Mouse (Mus musculus) heart, embryonic 10.5 days (tissue): Measurements from ENCODE around the gene Olfr1245. TPM values are rescaled to one million over a fixed set of nuclear protein-coding genes. Genes with fewer than 3 reads are reported as not detected.
"Not testable (repeated sequence)": the region's sequence is repeated elsewhere in the genome, so short reads cannot be mapped to it uniquely, and the experiment has no call there.

Experiments used
- DNase-seq: peaks from one replicate; pipeline ENCODE4 v3.0.0-alpha.2; 2017; ENCODE audit warnings: low spot score
- H3K27ac ChIP-seq: fragments of 300-500 bp; sonication (generic); 2 replicates; pipeline ENCODE4 v1.5.1; 2016; ENCODE audit warnings: mild to moderate bottlenecking
- H3K27me3 ChIP-seq: fragments of 300-500 bp; sonication (generic); 2 replicates; pipeline ENCODE4 v1.6.1; 2016; ENCODE audit warnings: mild to moderate bottlenecking; ENCODE audit not compliant: poor library complexity, insufficient read depth, severe bottlenecking
- H3K36me3 ChIP-seq: fragments of 300-500 bp; sonication (generic); 2 replicates; pipeline ENCODE4 v1.6.1; 2016; ENCODE audit warnings: mild to moderate bottlenecking, moderate library complexity
- H3K4me1 ChIP-seq: fragments of 300-500 bp; sonication (generic); 2 replicates; pipeline ENCODE4 v1.6.1; 2016; ENCODE audit warnings: mild to moderate bottlenecking
- H3K4me3 ChIP-seq: fragments of 300-500 bp; sonication (generic); 2 replicates; pipeline ENCODE4 v1.5.1; 2016; ENCODE audit warnings: mild to moderate bottlenecking, moderate library complexity
- H3K9me3 ChIP-seq: fragments of 300-500 bp; sonication (generic); 2 replicates; pipeline ENCODE4 v1.6.1; 2016; ENCODE audit warnings: mild to moderate bottlenecking, moderate library complexity
- WGBS: fragments of 180-500 bp; shearing (Covaris S2); methylation state at CpG from one replicate; pipeline ENCODE4 v1.1.7; 2016; 5-methylcytosine and 5-hydroxymethylcytosine counted together
- polyA plus RNA-seq: library from polyadenylated mRNA; unstranded; fragments of >200 nt; fragmentation: Nextera tagmentation; extraction: Ambion mirVana; gene quantifications from 2 replicates; pipeline ENCODE4 v1.2.1, GENCODE M21; 2016

Gene Olfr1245
- not detected in 2 replicates for polyA plus RNA-seq

- Histone ChIP-seq H3K36me3 (no peaks in the 10 kb centered on the region), H3K27ac (no peak within 1 kb of the TSS), H3K4me3 (no peak within 1 kb of the TSS), H3K9me3 (no peaks in the 10 kb centered on the region), H3K27me3 (no peaks in the 10 kb centered on the region), H3K4me1 (no peaks in the 10 kb centered on the region)
- 84% methylated on average over 1 of the region's 1 CpGs for WGBS
- DNase-seq = no peak
Measured at GRCm38 (mm10) chr2:89578347-89578746, at the start of gene Olfr1245. TSS of gene Olfr1245 (minus strand) at chr2:89578447.

- H3K27ac ChIP-seq, H3K4me1 ChIP-seq, H3K4me3 ChIP-seq, H3K9me3 ChIP-seq, DNase-seq, H3K27me3 ChIP-seq, H3K36me3 ChIP-seq: not testable (repeated sequence)
- 88% methylated on average over 1 of the region's 1 CpGs for WGBS
Measured at GRCm38 (mm10) chr2:89618145-89618544, 39.9 kb upstream of the Olfr1245 start, which contains the start of gene Olfr1248. TSS of gene Olfr1248 (minus strand) at chr2:89618245.

GRCm38 (mm10) chr2:89614030-89614429 lies 35.8 kb upstream of the Olfr1245 start, which contains the start of gene Olfr1247:
TSS of gene Olfr1247 (minus strand) at chr2:89614130.
- Histone ChIP-seq H3K27ac (no peak within 1 kb of the TSS), H3K4me3 (no peak within 1 kb of the TSS), H3K9me3 (no peaks in the 10 kb centered on the region), H3K27me3 (no peaks in the 10 kb centered on the region), H3K36me3 (no peaks in the 10 kb centered on the region), H3K4me1 (no peaks in the 10 kb centered on the region)
- no peak for DNase-seq
- WGBS = 86% methylated on average over 2 of the region's 2 CpGs

GRCm38 (mm10) chr2:89593057-89593456 lies 14.8 kb upstream of the Olfr1245 start, which contains the start of gene Olfr1246:
TSS of gene Olfr1246 (minus strand) at chr2:89593157.
- WGBS = 74% methylated on average over 2 of the region's 2 CpGs
- Histone ChIP-seq H3K36me3 (no peaks in the 10 kb centered on the region), H3K4me3 (no peak within 1 kb of the TSS), H3K4me1 (no peaks in the 10 kb centered on the region), H3K9me3 (no peaks in the 10 kb centered on the region), H3K27ac (no peak within 1 kb of the TSS), H3K27me3 (no peaks in the 10 kb centered on the region)
- DNase-seq = no peak

GRCm38 (mm10) chr2:89562706-89563105 lies 15.5 kb downstream of the Olfr1245 start:
- not testable (repeated sequence) for H3K27me3 ChIP-seq, H3K27ac ChIP-seq, H3K4me1 ChIP-seq, DNase-seq, H3K4me3 ChIP-seq, H3K9me3 ChIP-seq, H3K36me3 ChIP-seq
- 54% methylated on average over 2 of the region's 2 CpGs for WGBS

- no peak overlapping the region for H3K4me3 ChIP-seq
- H3K27me3 ChIP-seq = no peaks in the 10 kb centered on the region
- DNase-seq = no peak
- WGBS = 50% methylated on average over 2 of the region's 2 CpGs
- no peaks in the 10 kb centered on the region for H3K4me1 ChIP-seq
- 0 out of 2 replicates have a peak, but pooled peaks cover 2% of the 10 kb centered on the region for H3K9me3 ChIP-seq
- H3K27ac ChIP-seq = no peak overlapping the region
- no peaks in the 10 kb centered on the region for H3K36me3 ChIP-seq
Measured at GRCm38 (mm10) chr2:89544516-89544915, 33.7 kb downstream of the Olfr1245 start.

- H3K9me3 ChIP-seq = no peaks in the 10 kb centered on the region
- WGBS = 65% methylated on average over 1 of the region's 1 CpGs
- H3K4me1 ChIP-seq = no peaks in the 10 kb centered on the region
- no peaks in the 10 kb centered on the region for H3K27me3 ChIP-seq
- no peak overlapping the region for H3K27ac ChIP-seq
- DNase-seq = no peak
- no peak overlapping the region for H3K4me3 ChIP-seq
- H3K36me3 ChIP-seq = no peaks in the 10 kb centered on the region
Measured at GRCm38 (mm10) chr2:89539923-89540322, 38.3 kb downstream of the Olfr1245 start.

GRCm38 (mm10) chr2:89531387-89531786 lies 46.9 kb downstream of the Olfr1245 start, which contains the start of gene Olfr1243:
TSS of gene Olfr1243 (minus strand) at chr2:89531487.
- Histone ChIP-seq H3K4me1 (no peaks in the 10 kb centered on the region), H3K27ac (no peak within 1 kb of the TSS), H3K4me3 (no peak within 1 kb of the TSS), H3K9me3 (no peaks in the 10 kb centered on the region), H3K36me3 (no peaks in the 10 kb centered on the region), H3K27me3 (no peaks in the 10 kb centered on the region)
- WGBS = 86% methylated on average over 1 of the region's 1 CpGs
- DNase-seq = no peak

Other genes with a start within 250 kb of the Olfr1245 start
- gene Olfr1232, start 248.8 kb downstream of the Olfr1245 start, polyA plus RNA-seq = not detected in 2 replicates
- gene Olfr1233, start 236.0 kb downstream of the Olfr1245 start, polyA plus RNA-seq = not detected in 2 replicates
- gene Olfr1234, start 213.6 kb downstream of the Olfr1245 start, polyA plus RNA-seq = not detected in 2 replicates
- not detected in 2 replicates for gene Olfr1238, start 168.8 kb downstream of the Olfr1245 start, polyA plus RNA-seq
- gene Olfr1239, start 158.0 kb downstream of the Olfr1245 start, polyA plus RNA-seq = not detected in 2 replicates
- gene Olfr1240, start 135.4 kb downstream of the Olfr1245 start, polyA plus RNA-seq = not detected in 2 replicates
- gene Olfr1241, start 91.3 kb downstream of the Olfr1245 start, polyA plus RNA-seq = not detected in 2 replicates
- not detected in 2 replicates for gene Olfr1242, start 80.1 kb downstream of the Olfr1245 start, polyA plus RNA-seq
- gene Olfr1243, start 47.0 kb downstream of the Olfr1245 start, polyA plus RNA-seq = not detected in 2 replicates
- gene Olfr1246, start 14.7 kb upstream of the Olfr1245 start, polyA plus RNA-seq = not detected in 2 replicates
- not detected in 2 replicates for gene Olfr1247, start 35.7 kb upstream of the Olfr1245 start, polyA plus RNA-seq
- not detected in 2 replicates for gene Olfr1248, start 39.8 kb upstream of the Olfr1245 start, polyA plus RNA-seq
- gene Olfr1249, start 56.5 kb upstream of the Olfr1245 start, polyA plus RNA-seq = not detected in 2 replicates
- not detected in 2 replicates for gene Olfr1250, start 83.0 kb upstream of the Olfr1245 start, polyA plus RNA-seq
- gene Olfr1251, start 93.5 kb upstream of the Olfr1245 start, polyA plus RNA-seq = not detected in 2 replicates
- not detected in 2 replicates for gene Olfr1252, start 146.6 kb upstream of the Olfr1245 start, polyA plus RNA-seq
- not detected in 2 replicates for gene Olfr1253, start 178.6 kb upstream of the Olfr1245 start, polyA plus RNA-seq
- gene Olfr1254, start 215.2 kb upstream of the Olfr1245 start, polyA plus RNA-seq = not detected in 2 replicates
- not detected in 2 replicates for gene Olfr1255, start 233.6 kb upstream of the Olfr1245 start, polyA plus RNA-seq